9 mouse cellular contexts compared by ENCODE assay signal in the genomic region with DNA sequence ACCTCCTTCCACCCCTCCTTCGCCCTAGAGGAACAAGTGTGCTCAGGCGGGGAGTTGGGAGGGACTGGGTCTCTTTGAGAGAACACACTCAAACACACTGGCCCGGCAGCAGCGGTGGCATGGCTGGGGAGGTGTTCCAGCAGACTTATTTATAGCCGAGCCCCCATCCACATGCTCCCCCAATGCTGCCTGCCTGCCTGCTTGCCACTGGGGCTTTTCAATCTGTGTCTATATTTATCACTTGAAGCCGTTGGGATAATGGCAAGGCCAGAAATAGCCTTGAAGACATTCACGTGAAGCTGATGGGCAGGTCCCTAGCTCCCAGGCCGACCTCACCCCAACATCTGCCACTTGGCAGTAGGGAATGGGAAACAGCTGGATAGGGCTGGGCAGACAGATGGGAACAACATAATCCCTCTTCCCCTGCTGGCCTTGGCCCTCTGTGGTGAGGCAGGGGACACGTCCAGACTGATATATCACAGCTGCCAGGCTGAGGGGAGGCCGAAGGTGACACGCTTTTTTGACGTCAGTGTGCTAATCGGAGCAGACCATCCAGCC. TPM values are rescaled to one million over a fixed set of nuclear protein-coding genes. Genes with fewer than 3 reads are reported as not detected.
DNase-seq lines count a peak whose midpoint lies in the region; ATAC-seq and TF ChIP-seq lines count a peak whose summit lies in the region.
"Had no signal": no experiment of that assay in that cellular context is flagged by ENCODE, and none has a peak within 500 bp of the region (broad histone marks: within the 10 kb centered on the region; RNA-seq: fewer than 3 reads in every experiment).

No protein-coding gene starts in this region.

- WGBS in embryonic facial prominence, embryonic 12.5 days = 30% methylated on average over 13 of the region's 13 CpGs
- 48% methylated on average over 13 of the region's 13 CpGs for WGBS in hindbrain, embryonic 13.5 days
- 75% methylated on average over 13 of the region's 13 CpGs for WGBS in forebrain, embryonic 14.5 days
- WGBS in thymus, adult 2 months = 91% methylated on average over 13 of the region's 13 CpGs

- H3K36me3 ChIP-seq in embryonic facial prominence, embryonic 12.5 days = no peaks in the 10 kb centered on the region
- no peaks in the 10 kb centered on the region for H3K36me3 ChIP-seq in hindbrain, embryonic 13.5 days
- H3K36me3 ChIP-seq in forebrain, embryonic 14.5 days (ENCODE audit: control insufficient read depth, insufficient read depth, low read length) = no peaks in the 10 kb centered on the region
- H3K36me3 ChIP-seq in thymus, adult 2 months (ENCODE audit: control insufficient read depth, insufficient read depth, low read length) = no peaks in the 10 kb centered on the region

- H3K9ac ChIP-seq in embryonic facial prominence, embryonic 12.5 days = no peak overlapping the region
- H3K9ac ChIP-seq in hindbrain, embryonic 13.5 days = peak overlapping the region; percentile 53
- no peak overlapping the region for H3K9ac ChIP-seq in forebrain, embryonic 14.5 days (ENCODE audit: low read length)

- no peaks in the 10 kb centered on the region for H3K9me3 ChIP-seq in embryonic facial prominence, embryonic 12.5 days
- H3K9me3 ChIP-seq in hindbrain, embryonic 13.5 days = no peaks in the 10 kb centered on the region
- H3K9me3 ChIP-seq in forebrain, embryonic 14.5 days (replicated peaks; ENCODE audit: control insufficient read depth, low read length) = no peaks in the 10 kb centered on the region

- no peaks in the 10 kb centered on the region for H3K27me3 ChIP-seq in embryonic facial prominence, embryonic 12.5 days
- no peaks in the 10 kb centered on the region for H3K27me3 ChIP-seq in hindbrain, embryonic 13.5 days
- no peaks in the 10 kb centered on the region for H3K27me3 ChIP-seq in forebrain, embryonic 14.5 days (replicated peaks; ENCODE audit: control insufficient read depth, insufficient read depth, low read length)
- H3K27me3 ChIP-seq in thymus, adult 2 months (ENCODE audit: control insufficient read depth, insufficient read depth, low read length) = no peaks in the 10 kb centered on the region

- H3K4me1 ChIP-seq in embryonic facial prominence, embryonic 12.5 days = peaks cover 30% of the 10 kb centered on the region
- H3K4me1 ChIP-seq in hindbrain, embryonic 13.5 days (replicated peaks) = peaks cover 56% of the 10 kb centered on the region
- no peaks in the 10 kb centered on the region for H3K4me1 ChIP-seq in forebrain, embryonic 14.5 days (ENCODE audit: control insufficient read depth, insufficient read depth, low read length)
- H3K4me1 ChIP-seq in thymus, adult 2 months (replicated peaks; ENCODE audit: control insufficient read depth, insufficient read depth, low read length) = peaks cover 25% of the 10 kb centered on the region

- H3K4me3 ChIP-seq in embryonic facial prominence, embryonic 12.5 days = no peak overlapping the region
- no peak overlapping the region for H3K4me3 ChIP-seq in hindbrain, embryonic 13.5 days
- H3K4me3 ChIP-seq in forebrain, embryonic 14.5 days (ENCODE audit: low read depth, low read length) = no peak overlapping the region
- no peak overlapping the region for H3K4me3 ChIP-seq in thymus, adult 2 months (ENCODE audit: control insufficient read depth, insufficient read depth, low read length)
- H3K4me3 ChIP-seq: erythroblast, embryonic 14.5 days had no signal

- H3K27ac ChIP-seq in embryonic facial prominence, embryonic 12.5 days = no peak overlapping the region
- peak overlapping the region; percentile 55; the same call in 1 of the 2 replicates for H3K27ac ChIP-seq in hindbrain, embryonic 13.5 days
- no peak overlapping the region for H3K27ac ChIP-seq in forebrain, embryonic 14.5 days (ENCODE audit: low read depth, low read length)
- H3K27ac ChIP-seq in thymus, adult 2 months (ENCODE audit: control insufficient read depth, insufficient read depth, low read length) = no peak overlapping the region

- no peak for TF ChIP-seq POLR2A in thymus, adult 2 months (IDR thresholded peaks at IDR 0.05; ENCODE audit: control insufficient read depth, extremely low read depth, insufficient read depth, low read length, poor library complexity)

- H3K4me2 ChIP-seq in embryonic facial prominence, embryonic 12.5 days (replicated peaks) = no peak overlapping the region
- H3K4me2 ChIP-seq in hindbrain, embryonic 13.5 days = no peak overlapping the region
- no peak overlapping the region for H3K4me2 ChIP-seq in forebrain, embryonic 14.5 days (ENCODE audit: low read length)

- DNase-seq in frontal cortex, adult 2 months (ENCODE audit: extremely low spot score in 1 of 2, low spot score in 1 of 2) = no peak
- peak; percentile 56 for DNase-seq in lung, postnatal 14 days
- no peak for DNase-seq in thymus, postnatal 36 days
- DNase-seq in forebrain, embryonic 14.5 days (ENCODE audit: low spot score) = no peak
- no peak for DNase-seq in thymus, adult 2 months

- no peak for TF ChIP-seq CTCF in thymus, adult 2 months (IDR thresholded peaks at IDR 0.05; ENCODE audit: borderline replicate concordance, control insufficient read depth, extremely low read depth, insufficient read depth, low read length, poor library complexity)

- peak; percentile 41 for ATAC-seq in frontal cortex, adult (ENCODE audit: low TSS enrichment)
- 0 out of 2 replicates have a peak, but pooled peaks have one; percentile 25 for ATAC-seq in embryonic facial prominence, embryonic 12.5 days (ENCODE audit: insufficient number of reproducible peaks, insufficient read depth, low FRiP score, low TSS enrichment)
- ATAC-seq in hindbrain, embryonic 13.5 days (ENCODE audit: low FRiP score) = 0 out of 2 replicates have a peak, but pooled peaks have one; percentile 32
- ATAC-seq in forebrain, embryonic 14.5 days = no peak

RNA-seq across cellular contexts. Expression of gene Pitpnm2, which starts 43.0 kb away (rescaled TPM):
- polyA plus RNA-seq in frontal cortex, adult 2 months (2012; rRNA removed) = 195 and 196 TPM in 2 replicates
- polyA plus RNA-seq in embryonic facial prominence, embryonic 12.5 days (2016; fragmentation: Nextera tagmentation; extraction: Ambion mirVana) = 4.4 and 4.8 TPM in 2 replicates
- polyA plus RNA-seq in hindbrain, embryonic 13.5 days (2015; fragmentation: Nextera tagmentation; extraction: Ambion mirVana) = 7.4 and 8.3 TPM in 2 replicates
- 8.5 and 12.2 TPM in 2 replicates for polyA plus RNA-seq in forebrain, embryonic 14.5 days (2014; fragmentation: Nextera tagmentation; extraction: Ambion mirVana)
- 279 and 356 TPM in 2 replicates for polyA plus RNA-seq in thymus, adult 2 months (2012; rRNA removed)

Comparison
In these comparisons a context has a peak if more than half of its experiments do, and no peak if none do; other contexts are left out.
1. RNA of gene Pitpnm2, which starts 43.0 kb away (polyA plus RNA-seq): 279 to 356 TPM in thymus, adult 2 months and 195 to 196 TPM in frontal cortex, adult 2 months; 8.5 to 12.2 TPM in forebrain, embryonic 14.5 days, 7.4 to 8.3 TPM in hindbrain, embryonic 13.5 days and 4.4 to 4.8 TPM in embryonic facial prominence, embryonic 12.5 days; every median in the first group is over 10 times any median in the second.